Mouse (Mus musculus): ENCODE results near the gene Dcp1a. TPM values are rescaled to one million over a fixed set of nuclear protein-coding genes. Genes with fewer than 3 reads are reported as not detected.

Gene Dcp1a
- polyA plus RNA-seq, 1 experiment from 2014 or later, result 31.9 TPM

Small RNAs within 50 kb of the gene (microRNA-seq; reads per million reads assigned to microRNA genes)
- gene Mir3076, result 8.8 reads per million, percentile 25 among the genes with 10 or more reads in this experiment

Other genes with a start within 250 kb of the Dcp1a start
- 2.5 and 2.8 TPM in 2 replicates for gene Cacna1d, start 11.9 kb downstream of the Dcp1a start, polyA plus RNA-seq (2016; fragmentation: Nextera tagmentation; extraction: Ambion mirVana)
- 221 and 240 TPM in 2 replicates for gene Tkt, start 68.8 kb downstream of the Dcp1a start, polyA plus RNA-seq (2016; fragmentation: Nextera tagmentation; extraction: Ambion mirVana)
- 25.3 and 26.9 TPM in 2 replicates for gene Prkcd, start 146.7 kb downstream of the Dcp1a start, polyA plus RNA-seq (2016; fragmentation: Nextera tagmentation; extraction: Ambion mirVana)
- gene Rft1, start 174.8 kb downstream of the Dcp1a start, polyA plus RNA-seq (2016; fragmentation: Nextera tagmentation; extraction: Ambion mirVana), result 11.4 and 12.8 TPM in 2 replicates
- 21.5 and 24.0 TPM in 2 replicates for gene Sfmbt1, start 235.3 kb downstream of the Dcp1a start, polyA plus RNA-seq (2016; fragmentation: Nextera tagmentation; extraction: Ambion mirVana)

Measured in midbrain, embryonic 12.5 days (tissue).